Mouse (Mus musculus) ES-E14 (cell line): Measurements from ENCODE around the gene Sipa1l2. TPM values are rescaled to one million over a fixed set of nuclear protein-coding genes. Genes with fewer than 3 reads are reported as not detected.

Source experiments
- DNase-seq: peaks from one replicate; pipeline ENCODE4 v3.0.0-alpha.2; 2013; ENCODE audit warnings: low read depth, low spot score
- H3K27ac ChIP-seq: 2 replicates; pipeline ENCODE4 v1.5.1; 2012; ENCODE audit warnings: low read depth, mild to moderate bottlenecking, low read length, moderate library complexity, mixed read lengths; ENCODE audit not compliant: poor library complexity, insufficient read depth, severe bottlenecking
- H3K36me3 ChIP-seq: 2 replicates; pipeline ENCODE4 v1.6.1; 2012; ENCODE audit warnings: mild to moderate bottlenecking, low read length, moderate library complexity, mixed read lengths; ENCODE audit not compliant: control insufficient read depth, poor library complexity, insufficient read depth, severe bottlenecking
- H3K4me1 ChIP-seq, 2 experiments: fragments of 150-350 bp in 1 of 2; sonication (generic) in 1 of 2; 2 replicates each; pipeline ENCODE4 v1.6.1; 2012; ENCODE audit warnings: low read length in 2 of 2, mild to moderate bottlenecking in 1 of 2, mixed read lengths in 1 of 2; ENCODE audit not compliant: control insufficient read depth in 2 of 2, insufficient read depth in 2 of 2, poor library complexity in 1 of 2
- H3K4me3 ChIP-seq, 2 experiments: fragments of 150-350 bp in 1 of 2; sonication (generic) in 1 of 2; 2 replicates each; pipeline ENCODE4 v1.5.1; 2012; ENCODE audit warnings: low read length in 2 of 2, low read depth in 1 of 2, mild to moderate bottlenecking in 1 of 2, mixed read lengths in 1 of 2; ENCODE audit not compliant: insufficient read depth in 1 of 2, poor library complexity in 1 of 2, severe bottlenecking in 1 of 2
- H3K9ac ChIP-seq: 2 replicates; pipeline ENCODE4 v1.6.1; 2012; ENCODE audit warnings: low read depth, mild to moderate bottlenecking, low read length, mixed read lengths; ENCODE audit not compliant: poor library complexity, insufficient read depth, severe bottlenecking
- H3K9me3 ChIP-seq: fragments of 150-350 bp; sonication (generic); 2 replicates; pipeline ENCODE4 v1.6.1; 2012; ENCODE audit warnings: low read depth, mild to moderate bottlenecking, low read length; ENCODE audit not compliant: control insufficient read depth, insufficient read depth
- CHD2 ChIP-seq: IDR thresholded peaks from 2 replicates; pipeline ENCODE4 v1.6.1; 2014; ENCODE audit warnings: mild to moderate bottlenecking, low read depth, low read length, inconsistent platforms
- HCFC1 ChIP-seq: IDR thresholded peaks from 2 replicates; pipeline ENCODE4 v1.6.1; 2012; ENCODE audit warnings: low read length, inconsistent platforms, borderline replicate concordance; ENCODE audit not compliant: insufficient read depth
- MAFK ChIP-seq: IDR thresholded peaks from 2 replicates; pipeline ENCODE4 v1.6.1; 2014; ENCODE audit warnings: mild to moderate bottlenecking, low read depth, low read length, inconsistent platforms; ENCODE audit not compliant: insufficient read depth
- ZC3H11A ChIP-seq: IDR thresholded peaks from 2 replicates; pipeline ENCODE4 v1.6.1; 2012; ENCODE audit warnings: low read depth, mild to moderate bottlenecking, inconsistent platforms, low read length, borderline replicate concordance
- ZNF384 ChIP-seq: IDR thresholded peaks from 2 replicates; pipeline ENCODE4 v1.6.1; 2012; ENCODE audit warnings: low read depth, low read length, inconsistent platforms
- in situ Hi-C, 2 experiments: fragments of 600-800 bp; cut with MboI; formaldehyde crosslinking; loops; one replicate each; pipeline ENCODE4 v1.15.1; 2025; ENCODE audit warnings: low sequenced_read_pairs in 2 of 2, inconsistent platforms in 1 of 2; ENCODE audit not compliant: unreplicated experiment in 2 of 2
- total RNA-seq: library from RNA; depleted of rRNA; stranded (reverse); fragments of 300-350 nt; gene quantifications from 2 replicates; pipeline ENCODE4 v1.2.3, GENCODE M21; 2012

Gene Sipa1l2
- total RNA-seq, 1 experiment = 19.0 TPM

DNA sequence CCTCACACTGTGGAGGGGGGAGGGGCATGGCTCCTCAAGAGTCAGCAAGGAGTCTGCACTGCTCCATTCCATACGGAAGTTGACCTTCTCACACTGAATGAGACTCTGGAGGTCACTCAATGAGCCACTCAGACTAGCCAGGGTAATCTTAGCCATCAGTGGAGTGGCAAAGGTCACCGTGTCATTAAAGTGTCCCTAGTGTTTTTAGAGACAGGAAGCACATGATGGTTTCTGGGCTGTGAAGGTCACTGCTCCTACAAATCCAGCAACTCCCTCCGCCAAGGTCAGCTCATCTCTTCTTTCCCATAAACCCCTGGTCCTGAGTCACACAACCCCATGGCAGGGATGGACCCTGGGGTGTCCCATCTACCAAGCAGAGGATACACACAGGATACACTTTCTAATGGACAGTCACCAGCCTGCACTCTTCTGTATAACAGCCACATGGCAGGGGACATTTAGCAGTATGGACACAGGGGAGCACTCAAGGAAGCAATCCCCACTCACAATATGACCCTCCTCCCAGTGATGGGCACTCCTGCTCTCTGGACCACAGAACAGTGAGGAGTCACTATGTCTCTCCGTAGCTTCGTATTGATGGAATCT, 87.0 kb downstream of the Sipa1l2 start:
- TF ChIP-seq ZC3H11A = no peak
- no peak for TF ChIP-seq MAFK
- TF ChIP-seq ZNF384 = no peak
- TF ChIP-seq CHD2 = no peak
- TF ChIP-seq HCFC1 = no peak
- Histone ChIP-seq H3K36me3 (peaks cover 23% of the 10 kb centered on the region; the same call in 1 of the 2 replicates), H3K9ac (no peak overlapping the region), H3K9me3 (no peaks in the 10 kb centered on the region), H3K27ac (no peak overlapping the region), H3K4me3 (no peak overlapping the region), H3K4me1 (peaks cover 15 to 22% of the 10 kb centered on the region in 2 experiments)
- DNase-seq = no peak
- in situ Hi-C loops = no loop called here

DNA sequence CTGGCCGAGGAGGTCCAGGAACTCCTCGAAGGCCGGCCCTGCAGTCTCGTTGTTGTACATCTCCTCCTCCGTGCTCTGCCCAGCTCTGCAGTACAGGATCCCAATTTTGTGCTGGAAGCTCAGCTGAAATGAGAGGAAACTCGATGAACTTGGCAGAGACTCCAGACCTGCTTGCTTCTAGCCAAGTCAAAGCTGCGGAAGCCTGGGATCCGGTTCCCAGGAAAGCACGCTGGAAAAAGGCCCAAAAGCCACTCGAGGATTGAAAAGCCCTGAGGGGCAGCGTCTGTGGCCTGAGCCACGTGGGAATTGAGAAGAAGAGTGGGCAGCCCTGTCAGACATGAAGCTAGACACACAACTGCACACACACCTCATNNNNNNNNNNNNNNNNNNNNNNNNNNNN, 94.7 kb downstream of the Sipa1l2 start:
- in situ Hi-C loops = no loop called here

DNA sequence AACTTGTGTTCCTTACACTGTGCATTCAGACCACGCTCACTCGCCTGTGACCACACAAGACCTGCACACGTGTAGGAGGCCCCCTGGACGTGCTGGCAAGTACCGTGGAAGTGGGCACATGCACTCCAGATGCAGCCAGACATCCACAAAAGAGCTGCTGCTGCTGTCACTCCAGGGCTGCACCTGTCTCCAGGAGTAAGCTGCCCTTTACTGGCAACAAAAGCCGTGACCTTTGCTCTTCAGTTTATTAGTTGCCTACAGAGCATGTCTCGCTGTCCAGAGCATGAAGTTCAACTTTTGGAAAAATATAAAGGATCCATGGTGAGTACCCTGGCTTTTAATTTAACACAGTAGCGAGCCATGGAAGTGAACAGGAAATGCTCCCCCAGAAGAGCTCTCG, 98.2 kb downstream of the Sipa1l2 start:
- no peaks in the 10 kb centered on the region for H3K9me3 ChIP-seq
- H3K36me3 ChIP-seq = peaks cover 23% of the 10 kb centered on the region; the same call in 1 of the 2 replicates
- H3K4me3 ChIP-seq = no peak overlapping the region
- no peak overlapping the region for H3K9ac ChIP-seq
- no peak overlapping the region for H3K27ac ChIP-seq
- peaks cover 6% of the 10 kb centered on the region in 2 experiments; a peak in 2 of 4 replicates for H3K4me1 ChIP-seq
- in situ Hi-C loops = no loop called here
- TF ChIP-seq ZNF384 (no peak), CHD2 (no peak), HCFC1 (no peak), MAFK (no peak), ZC3H11A (no peak)
- DNase-seq = no peak

More for the DNA sequence above, 94.7 kb downstream of the Sipa1l2 start:
- Histone ChIP-seq H3K36me3 (peaks cover 19% of the 10 kb centered on the region; the same call in 1 of the 2 replicates), H3K4me3 (no peak overlapping the region), H3K9ac (no peak overlapping the region), H3K9me3 (no peaks in the 10 kb centered on the region), H3K4me1 (peaks cover 12 to 13% of the 10 kb centered on the region in 2 experiments), H3K27ac (no peak overlapping the region)
- TF ChIP-seq ZNF384 (no peak), HCFC1 (no peak), CHD2 (no peak), MAFK (no peak), ZC3H11A (no peak)
- DNase-seq = no peak

DNA sequence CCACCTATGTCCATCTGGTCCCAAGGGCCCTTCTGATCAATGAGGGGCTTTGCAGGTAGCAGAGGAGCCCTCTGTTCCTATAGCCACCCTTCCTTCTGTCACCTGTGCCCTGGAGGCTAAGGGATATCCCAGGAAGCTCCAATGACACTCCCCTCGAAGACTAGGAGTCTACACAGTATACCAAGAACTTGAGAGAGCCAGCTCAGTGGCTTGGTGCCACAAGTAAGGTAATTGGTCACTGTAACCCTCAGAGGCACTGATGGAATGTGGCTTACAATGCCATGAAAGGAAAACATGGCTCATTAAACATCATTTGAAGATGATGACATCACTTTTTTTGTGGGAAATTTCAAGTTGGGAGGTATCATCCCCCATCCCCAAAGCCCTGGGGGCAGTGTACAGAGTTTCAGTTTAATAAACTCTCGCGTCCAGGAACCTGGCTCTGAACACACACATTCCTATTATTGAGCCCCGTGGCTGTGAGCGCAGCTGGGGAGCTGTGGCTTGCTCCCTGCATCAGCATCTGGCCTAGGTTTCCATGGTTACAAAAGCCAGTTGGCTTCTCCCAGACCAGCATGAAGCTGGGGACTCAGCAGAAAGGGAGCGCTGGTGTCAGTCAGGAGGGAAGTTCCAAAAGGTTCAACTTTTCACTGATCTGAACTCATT, 104.3 kb downstream of the Sipa1l2 start:
- TF ChIP-seq ZNF384 (no peak), MAFK (no peak), ZC3H11A (no peak), CHD2 (no peak), HCFC1 (no peak)
- DNase-seq = no peak
- peaks cover 3 to 20% of the 10 kb centered on the region in 2 experiments; a peak in 3 of 4 replicates for H3K4me1 ChIP-seq
- no peak overlapping the region for H3K4me3 ChIP-seq
- in situ Hi-C loops = no loop called here
- no peak overlapping the region for H3K27ac ChIP-seq
- no peak overlapping the region for H3K9ac ChIP-seq
- peaks cover 12% of the 10 kb centered on the region; the same call in 1 of the 2 replicates for H3K36me3 ChIP-seq
- H3K9me3 ChIP-seq = no peaks in the 10 kb centered on the region
